ENCODE assay signal across 7 mouse cellular contexts in genomic region chr13:12650020-12650876, GRCm38 (mm10).
DNase-seq lines count a peak whose midpoint lies in the region; ATAC-seq and TF ChIP-seq lines count a peak whose summit lies in the region.
"Not testable (repeated sequence)": the region's sequence is repeated elsewhere in the genome, so short reads cannot be mapped to it uniquely, and the experiment has no call there.

No protein-coding gene starts in this region.

- under 1% methylated on average over 63 of the region's 79 CpGs for WGBS in embryonic facial prominence, embryonic 12.5 days
- WGBS in heart, adult 2 months = 1% methylated on average over 59 of the region's 79 CpGs
- under 1% methylated on average over 61 of the region's 79 CpGs for WGBS in limb, embryonic 10.5 days
- 1% methylated on average over 60 of the region's 79 CpGs for WGBS in midbrain, embryonic 10.5 days

- ATAC-seq in embryonic facial prominence, embryonic 12.5 days (ENCODE audit: insufficient number of reproducible peaks, insufficient read depth, low FRiP score, low TSS enrichment) = peak; percentile 88

- peak overlapping the region; percentile 48 for H3K4me2 ChIP-seq in embryonic facial prominence, embryonic 12.5 days (replicated peaks)

- DNase-seq in adrenal gland, postnatal 10 days = peak; percentile 88
- DNase-seq in heart, adult 2 months = peak; percentile 83 to 89
- peak; percentile 79 for DNase-seq in kidney, adult 18-20 months
- DNase-seq in limb, embryonic 10.5 days (ENCODE audit: low spot score) = peak; percentile 61
- peak; percentile 66 for DNase-seq in midbrain, embryonic 10.5 days (ENCODE audit: low spot score)
- peak; percentile 71 for DNase-seq in right cerebral cortex, postnatal 4 days

- H3K27ac ChIP-seq in embryonic facial prominence, embryonic 12.5 days; heart, adult 2 months: not testable (repeated sequence)
- peak overlapping the region; percentile 78 for H3K27ac ChIP-seq in limb, embryonic 10.5 days
- H3K27ac ChIP-seq in midbrain, embryonic 10.5 days (replicated peaks) = peak overlapping the region; percentile 82

- peak overlapping the region; percentile 54 for H3K9ac ChIP-seq in embryonic facial prominence, embryonic 12.5 days
- peak overlapping the region; percentile 63 for H3K9ac ChIP-seq in heart, adult 2 months (ENCODE audit: low read depth, low read length)

- H3K9me3 ChIP-seq in embryonic facial prominence, embryonic 12.5 days; limb, embryonic 10.5 days (replicated peaks); midbrain, embryonic 10.5 days (replicated peaks): not testable (repeated sequence)

- peak overlapping the region; percentile 41 for H3K4me3 ChIP-seq in embryonic facial prominence, embryonic 12.5 days
- peak overlapping the region; percentile 43 for H3K4me3 ChIP-seq in heart, adult 2 months
- peak overlapping the region; percentile 48 for H3K4me3 ChIP-seq in limb, embryonic 10.5 days
- peak overlapping the region; percentile 53 for H3K4me3 ChIP-seq in midbrain, embryonic 10.5 days

- intact Hi-C loops in heart, adult 2 months (cut with DNase I) = not testable (repeated sequence)

- H3K79me2 ChIP-seq in heart, adult 2 months (replicated peaks; ENCODE audit: control insufficient read depth, insufficient read depth, low read length) = not testable (repeated sequence)

- TF ChIP-seq CTCF in heart, adult 2 months (IDR thresholded peaks at IDR 0.05) = not testable (repeated sequence)

- not testable (repeated sequence) for H3K4me1 ChIP-seq in embryonic facial prominence, embryonic 12.5 days; heart, adult 2 months (ENCODE audit: control insufficient read depth, insufficient read depth, low read length); limb, embryonic 10.5 days; midbrain, embryonic 10.5 days

- not testable (repeated sequence) for TF ChIP-seq EP300 in heart, adult 2 months (IDR thresholded peaks at IDR 0.05; ENCODE audit: insufficient read depth, low read depth, low read length)

- not testable (repeated sequence) for H3K27me3 ChIP-seq in embryonic facial prominence, embryonic 12.5 days; heart, adult 2 months (ENCODE audit: control insufficient read depth, insufficient read depth, low read length); limb, embryonic 10.5 days (ENCODE audit: low read depth, poor library complexity, severe bottlenecking); midbrain, embryonic 10.5 days (ENCODE audit: low read depth, poor library complexity, severe bottlenecking)

- not testable (repeated sequence) for TF ChIP-seq POLR2A in heart, adult 2 months (IDR thresholded peaks at IDR 0.05; ENCODE audit: insufficient read depth, low read depth, low read length)

- H3K36me3 ChIP-seq in embryonic facial prominence, embryonic 12.5 days; heart, adult 2 months (ENCODE audit: control insufficient read depth, insufficient read depth, low read length); limb, embryonic 10.5 days; midbrain, embryonic 10.5 days: not testable (repeated sequence)
